Mouse (Mus musculus): ENCODE measurements at regions not wholly inside any gene's neighbourhood (a gene's known extent, or its start where the extent isn't known, plus 50 kb on each side); places are given as distances from the start of the nearest gene placed in this dataset.
A peak's percentile ranks its signal among the peaks of the same experiment; 100 is the strongest.
"Not testable (repeated sequence)": the region's sequence is repeated elsewhere in the genome, so short reads cannot be mapped to it uniquely, and the experiment has no call there.

DNA sequence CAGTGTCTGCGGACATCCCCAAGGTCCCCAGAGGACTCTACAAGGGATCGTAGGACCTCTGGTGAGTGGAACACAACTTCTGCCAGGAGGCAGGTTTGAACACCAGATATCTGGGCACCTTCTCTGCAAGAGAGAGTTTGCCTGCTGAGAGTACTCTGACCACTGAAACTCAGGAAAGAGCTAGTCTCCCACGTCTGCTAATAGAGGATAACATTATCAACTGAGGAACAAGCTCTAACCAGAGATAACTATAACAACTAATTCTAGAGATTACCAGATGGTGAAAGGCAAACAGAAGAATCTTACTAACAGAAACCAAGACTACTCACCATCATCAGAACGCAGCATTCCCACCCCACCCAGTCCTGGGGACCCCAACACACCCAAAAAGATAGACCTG, 415.1 kb downstream of the Sis start:
- DNase-seq, result not testable (repeated sequence)

DNA sequence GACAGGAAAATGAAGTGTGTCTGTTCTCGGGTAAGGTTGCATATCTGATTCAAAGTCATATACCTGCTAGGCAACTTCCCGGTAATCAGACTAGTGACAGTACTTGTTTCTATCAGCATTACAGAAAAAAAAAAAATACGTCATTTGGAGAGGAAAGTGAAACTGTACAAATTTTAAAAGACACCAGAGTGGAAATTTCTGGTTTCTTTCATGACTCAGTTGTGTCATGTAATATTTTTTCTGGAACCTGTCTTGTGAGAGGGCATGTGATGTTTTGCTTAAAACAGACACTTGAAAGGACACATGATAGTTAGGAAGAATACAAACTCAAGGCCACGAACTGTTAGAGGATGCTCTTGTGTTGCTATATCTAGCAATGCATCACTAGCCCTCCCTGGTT, 433.7 kb downstream of the Sis start:
- no peak for DNase-seq

DNA sequence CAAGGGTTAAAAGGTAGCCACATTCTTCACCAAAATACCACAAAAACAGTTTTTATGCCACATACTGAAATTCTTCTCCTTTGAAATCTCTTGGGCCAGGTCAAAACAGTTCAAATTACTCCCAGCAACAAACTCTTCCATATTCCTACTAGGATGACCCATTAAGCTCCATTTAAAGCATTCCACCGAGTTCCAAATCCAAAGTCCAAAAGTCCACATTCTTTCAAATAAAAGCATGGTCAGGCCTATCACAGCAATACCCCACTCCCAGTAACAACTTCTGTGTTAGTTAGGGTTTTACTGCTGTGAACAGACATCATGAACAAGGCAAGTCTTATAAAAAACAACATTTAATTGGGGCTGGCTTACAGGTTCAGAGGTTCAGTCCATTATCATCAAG, 441.9 kb downstream of the Sis start:
- peak in 1 of 2 experiments; percentile 1 for DNase-seq

DNA sequence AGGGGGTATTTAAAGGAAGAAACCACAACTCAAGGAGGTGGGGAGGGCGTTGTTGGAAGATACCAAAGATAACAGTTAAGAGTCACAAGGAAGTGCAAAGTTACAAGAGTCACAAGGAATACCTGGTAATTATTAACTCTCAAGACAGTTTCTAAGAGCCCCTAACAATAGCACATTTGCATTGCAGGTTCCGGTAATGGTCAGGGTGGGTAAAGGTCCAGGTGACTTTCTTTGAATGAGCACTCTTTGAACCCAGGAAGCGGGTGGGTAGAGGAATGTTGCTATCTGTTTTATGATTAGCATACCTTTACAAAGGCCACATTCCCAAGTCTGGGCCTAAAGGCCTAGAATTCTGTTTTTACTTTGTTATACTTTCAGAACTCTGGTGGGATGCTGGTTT, 449.8 kb downstream of the Sis start:
- DNase-seq, result not testable (repeated sequence)

DNA sequence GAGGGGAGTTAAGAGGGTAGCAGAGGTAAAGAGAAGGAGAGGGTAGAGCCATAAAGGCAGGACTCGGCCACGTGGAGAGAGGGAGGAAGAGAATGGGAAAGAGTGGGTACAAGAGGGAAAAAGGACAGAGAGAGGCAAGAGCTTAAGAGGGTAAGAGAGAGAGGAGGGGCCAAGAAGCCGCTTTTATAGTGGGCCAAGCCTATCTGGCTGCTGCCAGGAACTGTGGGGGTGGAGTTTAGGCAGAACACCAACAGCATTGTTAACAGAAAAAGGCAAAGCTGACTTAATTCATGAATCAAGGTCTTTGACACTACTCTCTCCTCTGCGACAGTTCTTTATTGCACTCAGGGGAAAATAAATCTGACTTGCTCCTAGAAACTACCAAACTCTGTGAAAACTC, 463.4 kb downstream of the Sis start:
- no peak for DNase-seq

DNA sequence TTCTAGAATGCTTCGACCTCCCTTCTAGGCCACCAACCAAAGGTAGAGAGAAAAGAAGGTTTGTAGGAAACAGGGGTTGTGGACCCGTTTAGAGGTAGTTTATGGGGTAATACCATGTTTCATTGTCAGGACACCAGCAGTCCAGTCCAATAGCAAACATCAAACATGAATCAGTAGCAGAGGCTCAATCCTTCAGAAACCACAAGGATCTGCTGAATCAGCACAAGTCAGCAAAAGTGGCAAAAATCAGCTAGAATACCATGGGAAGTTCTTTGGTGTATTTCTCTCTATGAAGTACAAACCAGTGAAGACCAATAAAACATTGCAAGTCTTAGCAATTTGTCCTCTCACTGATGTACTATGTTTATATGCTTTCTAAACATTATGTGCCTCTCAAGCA, 465.9 kb downstream of the Sis start:
- no peak for DNase-seq

DNA sequence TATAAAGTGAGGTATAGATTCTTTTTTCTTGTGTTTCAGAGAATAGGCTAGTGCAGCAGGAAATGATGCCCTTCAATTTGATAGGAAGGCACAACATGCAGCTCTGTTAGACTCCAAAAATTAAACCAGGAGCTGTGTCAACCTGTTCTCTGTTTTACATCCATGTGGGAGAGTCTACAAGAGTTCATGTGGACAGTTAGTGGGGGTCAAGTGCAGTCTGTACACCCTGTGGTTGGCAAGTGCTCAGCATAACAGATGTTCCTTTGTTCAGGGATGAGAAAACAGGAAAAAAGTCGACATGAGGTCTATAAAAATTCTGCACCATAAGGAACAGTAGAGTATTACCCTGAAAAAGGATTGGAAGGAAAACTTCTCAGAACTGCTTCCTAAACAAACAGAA, 512.3 kb downstream of the Sis start:
- no peak for DNase-seq
